Mouse (Mus musculus) frontal cortex, adult 2 months (tissue): ENCODE data around the gene Rnf5. TPM values are rescaled to one million over a fixed set of nuclear protein-coding genes. Genes with fewer than 3 reads are reported as not detected.
A peak's percentile ranks its signal among the peaks of the same experiment; 100 is the strongest.

Experiments used
- DNase-seq, 2 experiments: peaks; one replicate each; pipeline ENCODE4 v3.0.0; 2022; ENCODE audit warnings: low spot score in 1 of 2; ENCODE audit errors: extremely low spot score in 1 of 2
- polyA plus RNA-seq: library from polyadenylated mRNA; depleted of rRNA; stranded (reverse); fragments of >200 nt; gene quantifications from 2 replicates; pipeline ENCODE4 v1.2.3, GENCODE M21; 2012; rRNA removed

Gene Rnf5
- polyA plus RNA-seq, 1 experiment = 127 TPM

- no peak for DNase-seq
Observed at GRCm38 (mm10) chr17:34559116-34559515, 44.4 kb downstream of the Rnf5 start.

GRCm38 (mm10) chr17:34557411-34557810 lies 46.1 kb downstream of the Rnf5 start:
- no peak for DNase-seq

- no peak for DNase-seq
Observed at GRCm38 (mm10) chr17:34556406-34556805, 47.1 kb downstream of the Rnf5 start.

- peak; percentile 15 to 84 for DNase-seq
Observed at GRCm38 (mm10) chr17:34555483-34555882, 48.0 kb downstream of the Rnf5 start.

Other genes starting within 250 kb of the Rnf5 start
- 0.06 TPM in 1 of 2 replicates, not detected in the other for gene Btnl2, start 248.9 kb downstream of the Rnf5 start, polyA plus RNA-seq
- not detected in 2 replicates for gene Btnl1, start 226.6 kb downstream of the Rnf5 start, polyA plus RNA-seq
- gene BC051142, start 204.9 kb downstream of the Rnf5 start, polyA plus RNA-seq = 10.7 and 11.1 TPM in 2 replicates
- gene Btnl4, start 126.4 kb downstream of the Rnf5 start, polyA plus RNA-seq = not detected in 2 replicates
- gene Btnl6, start 86.3 kb downstream of the Rnf5 start, polyA plus RNA-seq = not detected in 2 replicates
- 6.2 and 7.2 TPM in 2 replicates for gene Notch4, start 39.4 kb downstream of the Rnf5 start, polyA plus RNA-seq
- 2.8 and 3.4 TPM in 2 replicates for gene Gpsm3, start 13.9 kb downstream of the Rnf5 start, polyA plus RNA-seq
- 67.0 and 71.3 TPM in 2 replicates for gene Pbx2, start 12.4 kb downstream of the Rnf5 start, polyA plus RNA-seq
- 2.1 TPM in 2 replicates for gene Ager, start 5.8 kb downstream of the Rnf5 start, polyA plus RNA-seq
- gene Agpat1, start 572 bp upstream of the Rnf5 start, polyA plus RNA-seq = 204 and 229 TPM in 2 replicates
- 9.7 and 10.5 TPM in 2 replicates for gene Egfl8, start 12.3 kb upstream of the Rnf5 start, polyA plus RNA-seq
- 41.9 and 43.0 TPM in 2 replicates for gene Ppt2, start 24.8 kb upstream of the Rnf5 start, polyA plus RNA-seq
- 150 and 179 TPM in 2 replicates for gene Prrt1, start 25.8 kb upstream of the Rnf5 start, polyA plus RNA-seq
- gene Fkbpl, start 41.1 kb upstream of the Rnf5 start, polyA plus RNA-seq = 6.7 and 7.9 TPM in 2 replicates
- gene Atf6b, start 43.5 kb upstream of the Rnf5 start, polyA plus RNA-seq = 57.7 and 59.6 TPM in 2 replicates
- gene Tnxb, start 66.8 kb upstream of the Rnf5 start, polyA plus RNA-seq = 1.6 TPM in 2 replicates
- 18.8 and 22.8 TPM in 2 replicates for gene C4b, start 140.2 kb upstream of the Rnf5 start, polyA plus RNA-seq
- gene Cyp21a1, start 200.9 kb upstream of the Rnf5 start, polyA plus RNA-seq = 0.04 TPM in 1 of 2 replicates, not detected in the other
- 71.8 and 77.6 TPM in 2 replicates for gene Stk19, start 233.3 kb upstream of the Rnf5 start, polyA plus RNA-seq
- 47.3 and 56.4 TPM in 2 replicates for gene Dxo, start 233.3 kb upstream of the Rnf5 start, polyA plus RNA-seq
- 72.8 and 77.5 TPM in 2 replicates for gene Skiv2l, start 246.5 kb upstream of the Rnf5 start, polyA plus RNA-seq
- gene Nelfe, start 246.7 kb upstream of the Rnf5 start, polyA plus RNA-seq = 60.8 and 66.2 TPM in 2 replicates